Mouse (Mus musculus): ENCODE measurements around the gene Kpna3.

- TF ChIP-seq POLR2A (IDR thresholded peaks at IDR 0.05; ENCODE audit: low read depth, low read length) (no peak), CTCF (IDR thresholded peaks at IDR 0.05; ENCODE audit: extremely low read depth, insufficient read length, insufficient replicate concordance, low read depth, low read length) (no peak)
Observed at GRCm38 (mm10) chr14:61362268-61362667, 77.4 kb downstream of the Kpna3 start.
